Mouse (Mus musculus) hindbrain, embryonic 14.5 days (tissue): ENCODE results near the gene Olfr156. TPM values are rescaled to one million over a fixed set of nuclear protein-coding genes. Genes with fewer than 3 reads are reported as not detected.

Source experiments
- ATAC-seq: fragments of 200-750 bp; cut with Nextera tagmentation; 2 replicates; pipeline ENCODE4 v1.8.0; 2017; ENCODE audit warnings: moderate number of reproducible peaks, mild to moderate bottlenecking, moderate TSS enrichment, moderate library complexity; ENCODE audit not compliant: low FRiP score
- DNase-seq: peaks from one replicate; pipeline ENCODE4 v3.0.0-alpha.2; 2015; ENCODE audit warnings: low spot score
- H3K27ac ChIP-seq: fragments of 300-500 bp; sonication (generic); 2 replicates; pipeline ENCODE4 v1.5.1; 2014; ENCODE audit warnings: mild to moderate bottlenecking, moderate library complexity
- H3K27me3 ChIP-seq: fragments of 300-500 bp; sonication (generic); 2 replicates; pipeline ENCODE4 v1.6.1; 2014; ENCODE audit warnings: mild to moderate bottlenecking, low read length, mixed read lengths; ENCODE audit not compliant: control insufficient read depth, insufficient read depth
- H3K36me3 ChIP-seq: fragments of 300-500 bp; sonication (generic); replicated peaks from 2 replicates; pipeline ENCODE4 v1.6.1; 2014; ENCODE audit not compliant: control insufficient read depth, insufficient read depth
- H3K4me1 ChIP-seq: fragments of 300-500 bp; sonication (generic); replicated peaks from 2 replicates; pipeline ENCODE4 v1.6.1; 2014; ENCODE audit warnings: antibody characterized with exemption, low read length, mixed read lengths; ENCODE audit not compliant: control insufficient read depth, insufficient read depth
- H3K4me2 ChIP-seq: fragments of 300-500 bp; sonication (generic); replicated peaks from 2 replicates; pipeline ENCODE4 v1.6.1; 2014; ENCODE audit warnings: mild to moderate bottlenecking, moderate library complexity
- H3K4me3 ChIP-seq: fragments of 300-500 bp; sonication (generic); replicated peaks from 2 replicates; pipeline ENCODE4 v1.5.1; 2014; ENCODE audit warnings: mild to moderate bottlenecking, low read length
- H3K9ac ChIP-seq: fragments of 300-500 bp; sonication (generic); 2 replicates; pipeline ENCODE4 v1.6.1; 2014
- H3K9me3 ChIP-seq: fragments of 300-500 bp; sonication (generic); 2 replicates; pipeline ENCODE4 v1.6.1; 2016; ENCODE audit warnings: low read length; ENCODE audit not compliant: control insufficient read depth
- WGBS: fragments of 180-500 bp; shearing (Covaris S2); extraction: QIAGEN DNeasy Blood & Tissue Kit; methylation state at CpG from one replicate; pipeline ENCODE4 v1.1.7; 2014; 5-methylcytosine and 5-hydroxymethylcytosine counted together
- polyA plus RNA-seq: library from polyadenylated mRNA; unstranded; fragments of >200 nt; fragmentation: Nextera tagmentation; extraction: Ambion mirVana; gene quantifications from 2 replicates; pipeline ENCODE4 v1.2.1, GENCODE M21; 2014

Gene Olfr156
- polyA plus RNA-seq, 1 experiment from 2014 or later: not detected

DNA sequence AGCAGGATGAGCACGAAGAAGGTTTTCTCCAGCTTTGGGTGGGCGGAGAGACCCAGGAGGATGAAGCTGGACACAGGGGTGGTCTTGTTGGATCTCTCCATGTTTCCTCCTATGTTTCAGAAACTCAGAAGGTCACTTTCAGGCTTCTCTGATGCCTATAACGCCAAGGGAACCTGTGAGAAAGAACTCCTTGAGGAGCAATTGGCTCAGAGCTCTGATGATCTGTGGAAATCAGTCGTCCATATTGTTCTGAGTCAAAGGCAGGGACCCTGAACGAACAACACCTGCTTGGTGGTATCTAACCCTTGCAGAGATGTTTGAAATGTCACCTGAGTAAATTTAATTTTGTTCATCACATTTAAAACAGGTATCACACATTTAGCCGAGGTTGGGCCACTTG is 52.8 kb downstream of the Olfr156 start, which contains the start of gene Olfr159:
TSS of gene Olfr159 (minus strand) at position 101 of the 400 bp plus-strand sequence.
- no peak within 1 kb of the TSS for H3K27ac ChIP-seq
- H3K27me3 ChIP-seq: no peaks in the 10 kb centered on the region
- H3K36me3 ChIP-seq: no peaks in the 10 kb centered on the region
- H3K4me2 ChIP-seq: no peak within 1 kb of the TSS
- DNase-seq (no peak), ATAC-seq (no peak)
- 86% methylated on average over 6 of the region's 6 CpGs for WGBS
- H3K9ac ChIP-seq: no peak within 1 kb of the TSS
- no peaks in the 10 kb centered on the region for H3K9me3 ChIP-seq
- H3K4me1 ChIP-seq: no peaks in the 10 kb centered on the region
- no peak within 1 kb of the TSS for H3K4me3 ChIP-seq

Other genes starting within 250 kb of the Olfr156 start
- gene Rgp1, start 245.2 kb downstream of the Olfr156 start, polyA plus RNA-seq: 21.7 and 25.2 TPM in 2 replicates
- gene Gba2, start 245.0 kb downstream of the Olfr156 start, polyA plus RNA-seq: 44.5 and 49.7 TPM in 2 replicates
- 1.0 and 1.9 TPM in 2 replicates for gene Msmp, start 239.4 kb downstream of the Olfr156 start, polyA plus RNA-seq
- gene Npr2, start 192.0 kb downstream of the Olfr156 start, polyA plus RNA-seq: 13.3 and 14.2 TPM in 2 replicates
- 5.5 and 9.3 TPM in 2 replicates for gene Spag8, start 170.3 kb downstream of the Olfr156 start, polyA plus RNA-seq
- 70.1 and 77.0 TPM in 2 replicates for gene Hint2, start 167.4 kb downstream of the Olfr156 start, polyA plus RNA-seq
- 8.7 and 10.5 TPM in 2 replicates for gene Tmem8b, start 154.9 kb downstream of the Olfr156 start, polyA plus RNA-seq
- 1.9 and 2.2 TPM in 2 replicates for gene Fam221b, start 154.8 kb downstream of the Olfr156 start, polyA plus RNA-seq
- not detected in 2 replicates for gene Olfr70, start 123.1 kb downstream of the Olfr156 start, polyA plus RNA-seq
- not detected in 2 replicates for gene Olfr71, start 113.6 kb downstream of the Olfr156 start, polyA plus RNA-seq
- gene Hrct1, start 96.7 kb downstream of the Olfr156 start, polyA plus RNA-seq: 0.18 and 0.58 TPM in 2 replicates
- 0.04 and 0.07 TPM in 2 replicates for gene Spaar, start 93.9 kb downstream of the Olfr156 start, polyA plus RNA-seq
- not detected in 2 replicates for gene Olfr159, start 52.9 kb downstream of the Olfr156 start, polyA plus RNA-seq
- gene Olfr157, start 16.3 kb upstream of the Olfr156 start, polyA plus RNA-seq: 0.03 TPM in 1 of 2 replicates, not detected in the other
- gene Olfr155, start 27.7 kb upstream of the Olfr156 start, polyA plus RNA-seq: not detected in 2 replicates
- gene Reck, start 51.6 kb upstream of the Olfr156 start, polyA plus RNA-seq: 6.2 and 7.3 TPM in 2 replicates
- gene Glipr2, start 133.5 kb upstream of the Olfr156 start, polyA plus RNA-seq: 41.4 and 43.3 TPM in 2 replicates
- 0.09 TPM in 1 of 2 replicates, not detected in the other for gene Ccin, start 159.6 kb upstream of the Olfr156 start, polyA plus RNA-seq
- gene Clta, start 180.6 kb upstream of the Olfr156 start, polyA plus RNA-seq: 348 and 365 TPM in 2 replicates